In the genomic region with DNA sequence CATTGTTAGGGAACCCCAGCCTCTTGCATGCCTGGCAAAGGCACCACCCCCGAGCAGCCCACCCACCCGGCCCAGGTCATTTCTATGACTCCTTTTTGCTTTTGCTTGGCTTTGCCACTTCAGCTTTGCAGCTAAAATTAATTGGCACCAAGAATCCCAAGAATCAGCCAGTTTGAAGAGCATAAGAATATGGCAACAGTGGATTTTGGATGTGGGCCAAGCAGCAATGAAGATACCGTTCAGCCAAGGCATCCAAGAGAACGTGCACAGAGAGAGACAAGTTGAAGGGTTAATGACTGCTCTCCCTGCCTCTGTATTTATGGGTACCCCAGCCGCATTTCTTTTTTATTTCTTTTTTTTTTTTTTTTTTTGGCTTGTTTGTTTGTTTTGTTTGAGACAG, we compare ENCODE assay signal across 23 mouse cellular contexts. TPM values are rescaled to one million over a fixed set of nuclear protein-coding genes. Genes with fewer than 3 reads are reported as not detected.
DNase-seq lines count a peak whose midpoint lies in the region; ATAC-seq and TF ChIP-seq lines count a peak whose summit lies in the region.
"Had no signal": no experiment of that assay in that cellular context is flagged by ENCODE, and none has a peak within 500 bp of the region (broad histone marks: within the 10 kb centered on the region; RNA-seq: fewer than 3 reads in every experiment).

No protein-coding gene starts in this region.

- H3K79me2 ChIP-seq in CH12.LX (replicated peaks; ENCODE audit: control insufficient read depth, extremely low read depth, insufficient read depth, poor library complexity, severe bottlenecking): peaks cover 56% of the 10 kb centered on the region

- peak; percentile 68 for DNase-seq in forebrain, embryonic 14.5 days (ENCODE audit: low spot score)
- no peak for DNase-seq in CH12.LX (ENCODE audit: extremely low read depth)
- DNase-seq in NIH3T3 (ENCODE audit: low read depth): peak; percentile 13
- no peak for DNase-seq in liver, embryonic 11.5 days (ENCODE audit: low spot score)
- DNase-seq in ovary, postnatal 10 days (ENCODE audit: low spot score): no peak
- DNase-seq: adrenal gland, adult 2 months; cerebellum, adult 8-10 months; forebrain, postnatal 0 days; gastrocnemius, postnatal 10 days; heart, adult 18-20 months; heart, postnatal 10 days; heart, postnatal 4 days had no signal

- TF ChIP-seq EP300 in CH12.LX (IDR thresholded peaks at IDR 0.05; ENCODE audit: low read length): no peak

- no peak for TF ChIP-seq CTCF in CH12.LX (conservative IDR thresholded peaks at IDR 0.05 in 1 of 2, IDR thresholded peaks at IDR 0.05 in 1 of 2; ENCODE audit: low read depth in 2 of 2, low read length in 2 of 2)

- WGBS in forebrain, embryonic 14.5 days: 45% methylated on average over 5 of the region's 5 CpGs
- WGBS in forebrain, embryonic 12.5 days: 71% methylated on average over 5 of the region's 5 CpGs
- 83% methylated on average over 5 of the region's 5 CpGs for WGBS in liver, embryonic 11.5 days

- peaks cover 14% of the 10 kb centered on the region; the same call in 1 of the 2 replicates for H3K4me1 ChIP-seq in forebrain, embryonic 14.5 days (ENCODE audit: control insufficient read depth, insufficient read depth, low read length)
- H3K4me1 ChIP-seq in forebrain, embryonic 12.5 days: peaks cover 23% of the 10 kb centered on the region
- H3K4me1 ChIP-seq in CH12.LX (ENCODE audit: control insufficient read depth in 1 of 2, insufficient read depth in 2 of 2): peaks cover 19 to 82% of the 10 kb centered on the region in 2 experiments
- peaks cover 37% of the 10 kb centered on the region for H3K4me1 ChIP-seq in brown adipose tissue, adult 24 weeks (ENCODE audit: control insufficient read depth, insufficient read depth, insufficient read length, low read length)
- peaks cover 17% of the 10 kb centered on the region for H3K4me1 ChIP-seq in liver, embryonic 11.5 days (replicated peaks; ENCODE audit: control insufficient read depth, insufficient read depth, low read length)

- H3K4me2 ChIP-seq in forebrain, embryonic 14.5 days (ENCODE audit: low read length): no peak overlapping the region
- H3K4me2 ChIP-seq in forebrain, embryonic 12.5 days: no peak overlapping the region
- H3K4me2 ChIP-seq in CH12.LX (ENCODE audit: insufficient read depth, low read depth, poor library complexity, severe bottlenecking): no peak overlapping the region
- H3K4me2 ChIP-seq in liver, embryonic 11.5 days: no peak overlapping the region
- H3K4me2 ChIP-seq: embryonic facial prominence, embryonic 12.5 days; hindbrain, embryonic 12.5 days had no signal

- no peaks in the 10 kb centered on the region for H3K9me3 ChIP-seq in forebrain, embryonic 14.5 days (replicated peaks; ENCODE audit: control insufficient read depth, low read length)
- H3K9me3 ChIP-seq in forebrain, embryonic 12.5 days: no peaks in the 10 kb centered on the region
- H3K9me3 ChIP-seq in CH12.LX (replicated peaks; ENCODE audit: low read length): no peaks in the 10 kb centered on the region
- H3K9me3 ChIP-seq in liver, embryonic 11.5 days (ENCODE audit: control insufficient read depth, low read length): no peaks in the 10 kb centered on the region
- H3K9me3 ChIP-seq: embryonic facial prominence, embryonic 12.5 days; heart, embryonic 10.5 days; hindbrain, embryonic 12.5 days had no signal

- H3K27ac ChIP-seq in forebrain, embryonic 14.5 days (ENCODE audit: low read depth, low read length): no peak overlapping the region
- no peak overlapping the region for H3K27ac ChIP-seq in forebrain, embryonic 12.5 days
- no peak overlapping the region for H3K27ac ChIP-seq in CH12.LX (ENCODE audit: insufficient read depth, low read depth)
- peak overlapping the region; percentile 64; the same call in 1 of the 2 replicates for H3K27ac ChIP-seq in brown adipose tissue, adult 24 weeks (replicated peaks; ENCODE audit: low read depth, low read length)
- H3K27ac ChIP-seq in liver, embryonic 11.5 days (ENCODE audit: low read depth, low read length): no peak overlapping the region
- H3K27ac ChIP-seq: embryonic facial prominence, embryonic 12.5 days; heart, embryonic 10.5 days; hindbrain, embryonic 12.5 days had no signal

- no peaks in the 10 kb centered on the region for H3K27me3 ChIP-seq in forebrain, embryonic 14.5 days (replicated peaks; ENCODE audit: control insufficient read depth, insufficient read depth, low read length)
- no peaks in the 10 kb centered on the region for H3K27me3 ChIP-seq in forebrain, embryonic 12.5 days
- no peaks in the 10 kb centered on the region for H3K27me3 ChIP-seq in CH12.LX (replicated peaks)
- no peaks in the 10 kb centered on the region for H3K27me3 ChIP-seq in liver, embryonic 11.5 days (replicated peaks; ENCODE audit: control insufficient read depth, insufficient read depth, low read length)
- H3K27me3 ChIP-seq: embryonic facial prominence, embryonic 12.5 days; hindbrain, embryonic 12.5 days; Patski had no signal

- no peak overlapping the region for H3K9ac ChIP-seq in forebrain, embryonic 14.5 days (ENCODE audit: low read length)
- no peak overlapping the region for H3K9ac ChIP-seq in forebrain, embryonic 12.5 days
- peak overlapping the region; percentile 34; the same call in 1 of the 2 replicates for H3K9ac ChIP-seq in CH12.LX (ENCODE audit: insufficient read depth, low read depth)
- no peak overlapping the region for H3K9ac ChIP-seq in liver, embryonic 11.5 days (ENCODE audit: low read depth, low read length)
- H3K9ac ChIP-seq: embryonic facial prominence, embryonic 12.5 days; forebrain, postnatal 0 days; hindbrain, embryonic 12.5 days had no signal

- in situ Hi-C loops in CH12.LX (cut with MboI; ENCODE audit: low pct_ligation_motif_present, low pct_unique_long_range_greater_than_20kb, low sequenced_read_pairs): no loop called here

- ATAC-seq in forebrain, embryonic 14.5 days: no peak
- no peak for ATAC-seq in forebrain, embryonic 12.5 days (ENCODE audit: low FRiP score)
- no peak for ATAC-seq in liver, embryonic 11.5 days (replicated peaks; ENCODE audit: low FRiP score)
- ATAC-seq: activated CD4-positive, CD25-positive, alpha-beta regulatory T cell, adult 4 months; forebrain, postnatal 0 days; hindbrain, embryonic 16.5 days; inflammation-experienced regulatory T-cells, adult 6 months; intestine, postnatal 0 days; Patski had no signal

- no peak for TF ChIP-seq RAD21 in CH12.LX (IDR thresholded peaks at IDR 0.05; ENCODE audit: low read depth, low read length)

- dilution Hi-C loops in CH12.LX (cut with MboI; ENCODE audit: extremely low pct_ligation_motif_present, extremely low pct_unique_long_range_greater_than_20kb, low sequenced_read_pairs): no loop called here

- no peak overlapping the region for H3K4me3 ChIP-seq in forebrain, embryonic 14.5 days (ENCODE audit: low read depth, low read length)
- no peak overlapping the region for H3K4me3 ChIP-seq in forebrain, embryonic 12.5 days (replicated peaks)
- no peak overlapping the region for H3K4me3 ChIP-seq in CH12.LX (replicated peaks in 1 of 3; ENCODE audit: low read depth in 2 of 3, low read length in 2 of 3, poor library complexity in 1 of 3)
- no peak overlapping the region for H3K4me3 ChIP-seq in brown adipose tissue, adult 24 weeks (ENCODE audit: insufficient read depth, low read depth, low read length)
- no peak overlapping the region for H3K4me3 ChIP-seq in liver, embryonic 11.5 days (ENCODE audit: low read depth, low read length)
- H3K4me3 ChIP-seq: embryonic facial prominence, embryonic 12.5 days; heart, embryonic 10.5 days; hindbrain, embryonic 12.5 days had no signal

- no peaks in the 10 kb centered on the region for H3K36me3 ChIP-seq in forebrain, embryonic 14.5 days (ENCODE audit: control insufficient read depth, insufficient read depth, low read length)
- peaks cover 10% of the 10 kb centered on the region; the same call in 1 of the 2 replicates for H3K36me3 ChIP-seq in forebrain, embryonic 12.5 days (replicated peaks)
- peaks cover 2 to 26% of the 10 kb centered on the region in 2 experiments for H3K36me3 ChIP-seq in CH12.LX (replicated peaks in 1 of 2; ENCODE audit: control insufficient read depth in 1 of 2, insufficient read depth in 1 of 2, low read length in 1 of 2)
- no peaks in the 10 kb centered on the region for H3K36me3 ChIP-seq in liver, embryonic 11.5 days (ENCODE audit: control insufficient read depth, insufficient read depth, low read length)
- H3K36me3 ChIP-seq: embryonic facial prominence, embryonic 12.5 days; G1E; hindbrain, embryonic 12.5 days had no signal

- no peak for TF ChIP-seq POLR2A in CH12.LX (IDR thresholded peaks at IDR 0.05; ENCODE audit: low read depth, low read length)

TF ChIP-seq in CH12.LX, 34 proteins besides CTCF, POLR2A, EP300 and RAD21 (continues in another document):
- no peak for TF ChIP-seq KAT2A (IDR thresholded peaks at IDR 0.05; ENCODE audit: insufficient replicate concordance, low read length)
- TF ChIP-seq POLR2AphosphoS2 (IDR thresholded peaks at IDR 0.05; ENCODE audit: low read depth, low read length): no peak
- TF ChIP-seq NELFE (IDR thresholded peaks at IDR 0.05; ENCODE audit: low read depth, low read length): no peak
- TF ChIP-seq PAX5 (IDR thresholded peaks at IDR 0.05; ENCODE audit: low read length): no peak
- TF ChIP-seq ZNF384 (IDR thresholded peaks at IDR 0.05; ENCODE audit: low read depth, low read length): no peak
- TF ChIP-seq TBP (conservative IDR thresholded peaks at IDR 0.05; ENCODE audit: low read depth, low read length): no peak
- no peak for TF ChIP-seq E2F4 (IDR thresholded peaks at IDR 0.05; ENCODE audit: insufficient replicate concordance, low read depth, low read length)
- no peak for TF ChIP-seq ZMIZ1 (IDR thresholded peaks at IDR 0.05; ENCODE audit: low read depth, low read length)
- no peak for TF ChIP-seq ZC3H11A (IDR thresholded peaks at IDR 0.05; ENCODE audit: low read depth, low read length)
- no peak for TF ChIP-seq UBTF (IDR thresholded peaks at IDR 0.05; ENCODE audit: low read depth, low read length)
- no peak for TF ChIP-seq MAX (IDR thresholded peaks at IDR 0.05; ENCODE audit: low read length)
- TF ChIP-seq JUN (IDR thresholded peaks at IDR 0.05; ENCODE audit: insufficient read depth, low read depth, low read length): no peak
- TF ChIP-seq MAFK (IDR thresholded peaks at IDR 0.05; ENCODE audit: insufficient replicate concordance, low read length): no peak
- no peak for TF ChIP-seq BHLHE40 (IDR thresholded peaks at IDR 0.05; ENCODE audit: low read depth, low read length)
- no peak for TF ChIP-seq RCOR1 (conservative IDR thresholded peaks at IDR 0.05; ENCODE audit: low read depth, low read length)

RNA-seq across cellular contexts. Expression of a gene that starts 5.4 kb away (rescaled TPM):
- polyA plus RNA-seq in forebrain, embryonic 14.5 days (2014; fragmentation: Nextera tagmentation; extraction: Ambion mirVana): 14.6 and 20.1 TPM in 2 replicates
- 34.6 and 36.3 TPM in 2 replicates for polyA plus RNA-seq in forebrain, embryonic 12.5 days (2016; fragmentation: Nextera tagmentation; extraction: Ambion mirVana)
- total RNA-seq in CH12.LX (2012; rRNA removed): 18.4 and 21.3 TPM in 2 replicates
- 14.1 and 14.9 TPM in 2 replicates for total RNA-seq in CH12.LX (2014; rRNA removed)
- polyA plus RNA-seq in CH12.LX (2012; ENCODE audit: insufficient read length, low read depth): 24.7 and 27.0 TPM in 2 replicates
- polyA plus RNA-seq in brown adipose tissue, adult 24 weeks (2012; ENCODE audit: insufficient read depth, insufficient read length, missing spikeins): 14.3 and 21.1 TPM in 2 replicates
- 28.3 and 30.1 TPM in 2 replicates for polyA plus RNA-seq in liver, embryonic 11.5 days (2014; fragmentation: Nextera tagmentation; extraction: Ambion mirVana)

Comparison
In these comparisons a context has a peak if more than half of its experiments do, and no peak if none do; other contexts are left out.
1. DNase-seq: peak in forebrain, embryonic 14.5 days (single experiment) and NIH3T3 (single experiment); none in CH12.LX (single experiment), liver, embryonic 11.5 days (single experiment) and ovary, postnatal 10 days (single experiment).